Mouse (Mus musculus): ENCODE results near the gene Ankrd1. TPM values are rescaled to one million over a fixed set of nuclear protein-coding genes. Genes with fewer than 3 reads are reported as not detected.
A peak's percentile ranks its signal among the peaks of the same experiment; 100 is the strongest.

Ankrd1 gene
- polyA plus RNA-seq, 1 experiment, result not detected

DNA sequence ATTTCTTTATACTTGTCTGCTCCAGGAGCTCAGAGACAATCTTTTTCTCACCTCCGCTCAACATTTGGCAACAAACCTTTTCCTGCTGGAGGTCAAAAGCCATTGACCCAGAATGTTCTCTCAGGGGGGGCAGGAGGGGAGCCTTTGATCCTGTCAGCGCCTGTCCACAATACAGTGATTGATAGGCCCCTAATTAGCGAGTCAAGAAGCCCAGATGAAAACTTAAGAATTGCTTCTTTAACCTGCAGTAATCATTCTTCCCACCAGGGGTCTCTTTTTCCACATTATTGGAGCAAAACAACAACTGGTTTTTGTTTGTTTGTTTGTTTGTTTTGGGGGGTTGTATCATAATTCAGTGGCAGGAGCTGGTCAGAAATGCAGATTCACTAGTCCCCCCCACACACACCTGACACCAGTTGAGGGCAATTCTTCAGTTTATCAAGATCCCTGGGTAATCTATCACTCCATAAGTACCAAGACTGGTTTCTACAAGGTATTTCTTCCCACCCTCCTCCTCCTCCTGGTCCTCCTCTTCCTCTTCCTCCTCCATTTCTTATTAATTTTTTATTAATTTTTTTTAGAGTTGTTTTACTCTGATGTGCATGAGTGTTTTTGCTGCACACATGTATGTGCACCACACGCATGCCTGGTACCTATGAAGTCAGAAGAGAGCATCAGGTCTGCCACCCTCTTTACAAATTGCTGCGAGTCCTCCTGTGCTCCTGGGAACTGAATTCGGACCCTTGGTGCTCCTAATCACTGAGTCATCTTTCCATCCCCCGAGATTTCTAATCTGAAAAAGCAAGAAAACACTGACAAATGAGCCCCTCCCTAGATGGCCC, 8.6 kb downstream of the Ankrd1 start:
- no peak overlapping the region for H3K4me3 ChIP-seq (ENCODE audit: low read depth, low read length)
- peaks cover 1% of the 10 kb centered on the region; the same call in 1 of the 2 replicates for H3K4me1 ChIP-seq (ENCODE audit: control insufficient read depth, insufficient read depth, insufficient read length, low read length)
- no peaks in the 10 kb centered on the region for H3K27me3 ChIP-seq (ENCODE audit: control insufficient read depth, insufficient read depth, low read length)
- H3K27ac ChIP-seq (ENCODE audit: insufficient read depth, low read depth, low read length), result no peak overlapping the region
- TF ChIP-seq CTCF (IDR thresholded peaks at IDR 0.05; ENCODE audit: extremely low read depth, insufficient read length, insufficient replicate concordance, low read depth, low read length) (peak; percentile 31; the same call in 1 of the 2 replicates), POLR2A (IDR thresholded peaks at IDR 0.05; ENCODE audit: low read depth, low read length) (no peak)
- no peaks in the 10 kb centered on the region for H3K36me3 ChIP-seq (ENCODE audit: control insufficient read depth, insufficient read depth, low read length)
- 32% methylated on average over 7 of the region's 7 CpGs for WGBS

GRCm38 (mm10) chr19:36110465-36110864, 9.4 kb downstream of the Ankrd1 start:
- TF ChIP-seq CTCF (IDR thresholded peaks at IDR 0.05; ENCODE audit: extremely low read depth, insufficient read length, insufficient replicate concordance, low read depth, low read length) (no peak), POLR2A (IDR thresholded peaks at IDR 0.05; ENCODE audit: low read depth, low read length) (no peak)
- Histone ChIP-seq H3K4me1 (ENCODE audit: control insufficient read depth, insufficient read depth, insufficient read length, low read length) (peaks cover 1% of the 10 kb centered on the region; the same call in 1 of the 2 replicates), H3K27me3 (ENCODE audit: control insufficient read depth, insufficient read depth, low read length) (no peaks in the 10 kb centered on the region), H3K4me3 (ENCODE audit: low read depth, low read length) (no peak overlapping the region), H3K27ac (ENCODE audit: insufficient read depth, low read depth, low read length) (no peak overlapping the region), H3K36me3 (ENCODE audit: control insufficient read depth, insufficient read depth, low read length) (no peaks in the 10 kb centered on the region)
- WGBS, result 37% methylated on average over 7 of the region's 7 CpGs

GRCm38 (mm10) chr19:36109318-36109944, 10.5 kb downstream of the Ankrd1 start:
- Histone ChIP-seq H3K27ac (ENCODE audit: insufficient read depth, low read depth, low read length) (no peak overlapping the region), H3K27me3 (ENCODE audit: control insufficient read depth, insufficient read depth, low read length) (no peaks in the 10 kb centered on the region), H3K4me3 (ENCODE audit: low read depth, low read length) (no peak overlapping the region), H3K36me3 (ENCODE audit: control insufficient read depth, insufficient read depth, low read length) (no peaks in the 10 kb centered on the region; the same call in 1 of the 2 replicates), H3K4me1 (ENCODE audit: control insufficient read depth, insufficient read depth, insufficient read length, low read length) (peaks cover 1% of the 10 kb centered on the region; the same call in 1 of the 2 replicates)
- TF ChIP-seq POLR2A (IDR thresholded peaks at IDR 0.05; ENCODE audit: low read depth, low read length) (no peak), CTCF (IDR thresholded peaks at IDR 0.05; ENCODE audit: extremely low read depth, insufficient read length, insufficient replicate concordance, low read depth, low read length) (no peak)
- 59% methylated on average over 26 of the region's 26 CpGs for WGBS

- TF ChIP-seq CTCF (IDR thresholded peaks at IDR 0.05; ENCODE audit: extremely low read depth, insufficient read length, insufficient replicate concordance, low read depth, low read length), result no peak
- no peaks in the 10 kb centered on the region for H3K27me3 ChIP-seq (ENCODE audit: control insufficient read depth, insufficient read depth, low read length)
- H3K4me3 ChIP-seq (ENCODE audit: low read depth, low read length), result no peak overlapping the region
- no peaks in the 10 kb centered on the region; the same call in 1 of the 2 replicates for H3K4me1 ChIP-seq (ENCODE audit: control insufficient read depth, insufficient read depth, insufficient read length, low read length)
- no peak overlapping the region for H3K27ac ChIP-seq (ENCODE audit: insufficient read depth, low read depth, low read length)
- H3K36me3 ChIP-seq (ENCODE audit: control insufficient read depth, insufficient read depth, low read length), result peaks cover 11% of the 10 kb centered on the region
- WGBS, result 78% methylated on average over 5 of the region's 5 CpGs
Measured at GRCm38 (mm10) chr19:36103909-36104308, 16.0 kb downstream of the Ankrd1 start.

DNA sequence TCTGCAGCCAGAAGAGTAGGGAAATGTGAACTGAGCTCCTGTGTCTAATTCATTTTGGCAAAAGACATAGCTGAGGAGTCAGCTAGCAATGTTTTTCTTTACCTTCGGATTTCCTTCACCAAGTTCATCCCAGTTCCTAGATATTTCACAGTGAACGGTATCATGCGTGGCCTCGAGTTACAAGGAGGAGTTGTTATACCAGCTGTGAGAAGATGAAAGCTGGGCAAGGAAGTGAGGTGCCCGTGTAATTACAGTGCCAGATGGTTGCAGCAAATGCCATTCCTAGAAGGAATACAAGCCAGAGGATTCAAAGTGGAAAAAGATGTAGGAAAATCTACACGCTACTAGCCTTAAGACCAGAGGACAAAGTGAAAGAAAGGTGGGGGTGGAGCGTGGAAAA, 21.0 kb downstream of the Ankrd1 start:
- no peak overlapping the region for H3K27ac ChIP-seq (ENCODE audit: insufficient read depth, low read depth, low read length)
- 91% methylated on average over 7 of the region's 7 CpGs for WGBS
- H3K36me3 ChIP-seq (ENCODE audit: control insufficient read depth, insufficient read depth, low read length), result peaks cover 23% of the 10 kb centered on the region
- no peaks in the 10 kb centered on the region for H3K27me3 ChIP-seq (ENCODE audit: control insufficient read depth, insufficient read depth, low read length)
- no peak overlapping the region for H3K4me3 ChIP-seq (ENCODE audit: low read depth, low read length)
- H3K4me1 ChIP-seq (ENCODE audit: control insufficient read depth, insufficient read depth, insufficient read length, low read length), result no peaks in the 10 kb centered on the region; the same call in 1 of the 2 replicates
- TF ChIP-seq POLR2A (IDR thresholded peaks at IDR 0.05; ENCODE audit: low read depth, low read length), result no peak
- no peak for TF ChIP-seq CTCF (IDR thresholded peaks at IDR 0.05; ENCODE audit: extremely low read depth, insufficient read length, insufficient replicate concordance, low read depth, low read length)

DNA sequence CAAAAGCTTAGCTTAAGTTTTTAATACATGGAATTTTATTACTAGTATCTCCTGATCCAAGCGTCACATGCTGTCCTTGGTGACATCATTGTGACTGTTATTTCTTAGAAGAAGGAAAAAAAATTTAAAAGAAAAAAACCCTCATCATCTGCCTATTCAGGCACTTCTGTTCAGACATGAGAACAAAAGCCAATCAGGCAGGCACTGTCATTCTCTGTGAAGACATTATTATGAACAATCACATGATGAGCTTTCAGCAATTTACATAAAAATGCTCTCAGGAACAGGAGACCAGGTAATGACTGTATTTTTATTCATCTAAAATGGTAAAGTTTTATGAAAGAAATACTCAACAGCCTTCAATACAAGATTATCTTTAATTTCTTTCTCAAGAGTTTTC, 21.6 kb downstream of the Ankrd1 start:
- WGBS, result 93% methylated on average over 1 of the region's 1 CpGs
- TF ChIP-seq CTCF (IDR thresholded peaks at IDR 0.05; ENCODE audit: extremely low read depth, insufficient read length, insufficient replicate concordance, low read depth, low read length) (no peak), POLR2A (IDR thresholded peaks at IDR 0.05; ENCODE audit: low read depth, low read length) (no peak)
- Histone ChIP-seq H3K36me3 (ENCODE audit: control insufficient read depth, insufficient read depth, low read length) (peaks cover 21% of the 10 kb centered on the region), H3K4me1 (ENCODE audit: control insufficient read depth, insufficient read depth, insufficient read length, low read length) (no peaks in the 10 kb centered on the region), H3K27ac (ENCODE audit: insufficient read depth, low read depth, low read length) (no peak overlapping the region), H3K27me3 (ENCODE audit: control insufficient read depth, insufficient read depth, low read length) (no peaks in the 10 kb centered on the region), H3K4me3 (ENCODE audit: low read depth, low read length) (no peak overlapping the region)

DNA sequence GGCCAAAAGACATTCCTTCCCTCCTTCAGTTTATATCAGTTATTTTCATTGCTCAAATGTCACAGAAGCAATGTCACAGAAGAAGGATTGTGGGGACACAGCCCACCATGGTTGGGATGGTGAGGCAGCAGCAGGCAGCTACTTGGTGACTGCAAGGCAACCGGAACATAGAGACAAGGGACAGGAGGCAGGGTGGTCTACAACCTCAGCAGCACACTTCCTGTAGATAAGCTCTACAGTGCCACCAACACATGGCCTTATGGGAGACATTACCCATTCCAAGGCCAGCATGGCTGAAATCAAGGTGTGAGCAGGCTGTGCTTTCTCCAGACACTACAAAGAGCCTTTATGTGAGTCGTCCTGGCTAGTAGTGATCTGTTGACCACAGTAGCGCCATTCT, 22.7 kb downstream of the Ankrd1 start:
- H3K27ac ChIP-seq (ENCODE audit: insufficient read depth, low read depth, low read length), result no peak overlapping the region
- no peak for TF ChIP-seq POLR2A (IDR thresholded peaks at IDR 0.05; ENCODE audit: low read depth, low read length)
- TF ChIP-seq CTCF (IDR thresholded peaks at IDR 0.05; ENCODE audit: extremely low read depth, insufficient read length, insufficient replicate concordance, low read depth, low read length), result no peak
- H3K4me3 ChIP-seq (ENCODE audit: low read depth, low read length), result no peak overlapping the region
- no peaks in the 10 kb centered on the region for H3K4me1 ChIP-seq (ENCODE audit: control insufficient read depth, insufficient read depth, insufficient read length, low read length)
- H3K27me3 ChIP-seq (ENCODE audit: control insufficient read depth, insufficient read depth, low read length), result no peaks in the 10 kb centered on the region
- WGBS, result 91% methylated on average over 3 of the region's 3 CpGs
- H3K36me3 ChIP-seq (ENCODE audit: control insufficient read depth, insufficient read depth, low read length), result peaks cover 22% of the 10 kb centered on the region

Measured in small intestine, adult 2 months (tissue).